In the genomic region with DNA sequence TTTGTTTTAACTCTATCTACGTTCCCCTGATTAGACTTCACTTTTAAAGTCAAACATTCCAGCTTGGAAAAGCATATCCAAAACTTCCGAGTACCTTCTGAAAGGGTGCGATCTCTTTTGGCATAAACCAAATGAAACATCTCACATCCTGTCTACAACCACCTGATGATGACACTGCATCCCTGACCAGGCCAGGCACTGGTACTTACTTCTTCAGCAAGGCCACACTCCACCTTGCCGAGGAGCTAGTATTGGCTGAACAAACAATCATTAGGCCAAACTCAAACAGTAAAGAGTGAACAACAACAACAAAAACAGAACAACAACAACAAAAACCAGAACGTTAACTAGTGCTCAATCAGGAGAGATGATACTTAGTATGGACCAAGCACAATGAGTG, we compare ENCODE assay signal across 8 mouse cellular contexts. TPM values are rescaled to one million over a fixed set of nuclear protein-coding genes. Genes with fewer than 3 reads are reported as not detected.
DNase-seq lines count a peak whose midpoint lies in the region; ATAC-seq and TF ChIP-seq lines count a peak whose summit lies in the region.

No protein-coding gene starts in this region.

- H3K4me2 ChIP-seq in forebrain, embryonic 15.5 days (replicated peaks) = peak overlapping the region; percentile 66
- peak overlapping the region; percentile 86 for H3K4me2 ChIP-seq in liver, embryonic 13.5 days

- intact Hi-C loops in gastrocnemius, adult 2 months (cut with DNase I) = no loop called here

- WGBS in forebrain, embryonic 15.5 days = 67% methylated on average over 5 of the region's 5 CpGs
- WGBS in liver, embryonic 13.5 days (ENCODE audit: insufficient replicate concordance) = 67% methylated on average over 5 of the region's 5 CpGs

- no peak overlapping the region for H3K27ac ChIP-seq in gastrocnemius, adult 2 months
- no peak overlapping the region for H3K27ac ChIP-seq in forebrain, embryonic 15.5 days (replicated peaks)
- 0 out of 2 replicates have a peak overlapping the region, but pooled peaks have one; percentile 92 for H3K27ac ChIP-seq in liver, embryonic 13.5 days

- no peak for DNase-seq in gastrocnemius, adult 2 months
- no peak for DNase-seq in gastrocnemius, adult 8-10 months (ENCODE audit: low spot score in 2 of 2)
- no peak for DNase-seq in liver, embryonic 13.5 days
- DNase-seq in cerebellum, adult 11-12 months = no peak
- no peak for DNase-seq in spleen, adult 12 weeks (ENCODE audit: low spot score)
- no peak for DNase-seq in cerebellum, postnatal 14 days

- no peaks in the 10 kb centered on the region for H3K9me3 ChIP-seq in forebrain, embryonic 15.5 days
- H3K9me3 ChIP-seq in liver, embryonic 13.5 days (replicated peaks) = no peaks in the 10 kb centered on the region

- H3ac ChIP-seq in C2C12 (ENCODE audit: control insufficient read depth, insufficient read length, low read depth) = peak overlapping the region; percentile 62

- H3K79me3 ChIP-seq in C2C12 (ENCODE audit: low read depth) = peaks cover 51% of the 10 kb centered on the region

- no peak for ATAC-seq in forebrain, embryonic 15.5 days (replicated peaks)
- ATAC-seq in liver, embryonic 13.5 days (ENCODE audit: low read depth) = no peak

- H3K4me3 ChIP-seq in gastrocnemius, adult 2 months = peak overlapping the region; percentile 73; the same call in 1 of the 2 replicates
- H3K4me3 ChIP-seq in C2C12 (ENCODE audit: insufficient read depth, poor library complexity, severe bottlenecking) = peak overlapping the region; percentile 93
- H3K4me3 ChIP-seq in forebrain, embryonic 15.5 days = peak overlapping the region; percentile 74
- H3K4me3 ChIP-seq in liver, embryonic 13.5 days (replicated peaks) = peak overlapping the region; percentile 77

- H3K27me3 ChIP-seq in C2C12 (ENCODE audit: control insufficient read depth, insufficient read depth, insufficient read length) = no peaks in the 10 kb centered on the region
- H3K27me3 ChIP-seq in forebrain, embryonic 15.5 days = no peaks in the 10 kb centered on the region
- no peaks in the 10 kb centered on the region for H3K27me3 ChIP-seq in liver, embryonic 13.5 days

- H3K79me2 ChIP-seq in C2C12 (ENCODE audit: control insufficient read depth, insufficient read depth) = peaks cover 66% of the 10 kb centered on the region

- peaks cover 39% of the 10 kb centered on the region for H3K4me1 ChIP-seq in forebrain, embryonic 15.5 days
- H3K4me1 ChIP-seq in liver, embryonic 13.5 days (replicated peaks) = peaks cover 42% of the 10 kb centered on the region

- TF ChIP-seq CTCF in gastrocnemius, adult 2 months (IDR thresholded peaks at IDR 0.05) = no peak
- no peak for TF ChIP-seq CTCF in C2C12 (IDR thresholded peaks at IDR 0.05; ENCODE audit: control insufficient read depth, insufficient read depth, insufficient read length)

- H3K36me3 ChIP-seq in C2C12 (ENCODE audit: control insufficient read depth, insufficient read depth) = peaks cover 22% of the 10 kb centered on the region
- peaks cover 14% of the 10 kb centered on the region for H3K36me3 ChIP-seq in forebrain, embryonic 15.5 days
- peaks cover 13% of the 10 kb centered on the region for H3K36me3 ChIP-seq in liver, embryonic 13.5 days

- peak overlapping the region; percentile 76 for H3K9ac ChIP-seq in forebrain, embryonic 15.5 days (replicated peaks)
- H3K9ac ChIP-seq in liver, embryonic 13.5 days = peak overlapping the region; percentile 85

TF ChIP-seq in C2C12, 6 proteins besides CTCF, POLR2A, EP300 and RAD21:
- TF ChIP-seq FOSL1 (IDR thresholded peaks at IDR 0.05; ENCODE audit: insufficient read depth, low read length, poor library complexity, severe bottlenecking) (no peak), MAX (IDR thresholded peaks at IDR 0.05) (no peak), USF1 (IDR thresholded peaks at IDR 0.05; ENCODE audit: low read depth) (no peak), MYOG (IDR thresholded peaks at IDR 0.05; ENCODE audit: control insufficient read depth, extremely low read depth, insufficient read length) (no peak), CEBPB (IDR thresholded peaks at IDR 0.05; ENCODE audit: low read depth) (no peak)

RNA-seq across cellular contexts. Expression of a gene that starts 1.9 kb away (rescaled TPM):
- 10 to 100 TPM; 11.2 to 18.9 TPM for total RNA-seq in gastrocnemius, adult 2 months (2021)
- 10 to 100 TPM in 2 of 4 experiments, 1 to 10 TPM in 2; 8.4 to 12.5 (median 10.4) TPM for total RNA-seq in gastrocnemius, adult 8-10 months (2022)
- polyA plus RNA-seq in C2C12 (2012; fragmentation: generic; extraction: Trizol) = 78.9 TPM
- 145 TPM in 2 replicates for polyA plus RNA-seq in forebrain, embryonic 15.5 days (2015; fragmentation: Nextera tagmentation; extraction: Ambion mirVana)
- 117 and 141 TPM in 2 replicates for polyA plus RNA-seq in liver, embryonic 13.5 days (2015; fragmentation: Nextera tagmentation; extraction: Ambion mirVana)

RNA-seq across cellular contexts. Expression of a gene that starts 19.3 kb away (rescaled TPM):
- total RNA-seq in gastrocnemius, adult 2 months (2021) = 1 to 10 TPM in 1 of 2 experiments, under 1 TPM in 1; 0.42 to 1.2 TPM
- 1 to 10 TPM in 1 of 4 experiments, under 1 TPM in 3; 0.65 to 1.8 (median 0.85) TPM for total RNA-seq in gastrocnemius, adult 8-10 months (2022)
- polyA plus RNA-seq in C2C12 (2012; fragmentation: generic; extraction: Trizol) = 0.39 TPM
- polyA plus RNA-seq in forebrain, embryonic 15.5 days (2015; fragmentation: Nextera tagmentation; extraction: Ambion mirVana) = 17.3 and 18.5 TPM in 2 replicates
- polyA plus RNA-seq in liver, embryonic 13.5 days (2015; fragmentation: Nextera tagmentation; extraction: Ambion mirVana) = 0.61 and 0.70 TPM in 2 replicates

RNA-seq across cellular contexts. Expression of a gene that starts 24.1 kb away (rescaled TPM):
- total RNA-seq in gastrocnemius, adult 2 months (2021) = 1 to 10 TPM; 5.7 to 6.5 TPM
- 1 to 10 TPM; 5.2 to 6.9 (median 6.2) TPM for total RNA-seq in gastrocnemius, adult 8-10 months (2022)
- 1.7 TPM for polyA plus RNA-seq in C2C12 (2012; fragmentation: generic; extraction: Trizol)
- 16.5 and 17.5 TPM in 2 replicates for polyA plus RNA-seq in forebrain, embryonic 15.5 days (2015; fragmentation: Nextera tagmentation; extraction: Ambion mirVana)
- 2.2 TPM in 2 replicates for polyA plus RNA-seq in liver, embryonic 13.5 days (2015; fragmentation: Nextera tagmentation; extraction: Ambion mirVana)

Comparison
In these comparisons a context has a peak if more than half of its experiments do, and no peak if none do; other contexts are left out.
1. RNA of a gene that starts 19.3 kb away (polyA plus RNA-seq): 17.3 to 18.5 TPM in forebrain, embryonic 15.5 days; 0.61 to 0.70 TPM in liver, embryonic 13.5 days and 0.39 TPM in C2C12 (single experiment); every median in the first group is over 10 times any median in the second.
2. Peak in every context shown above with its lines, with median percentiles within 50 percentile points of each other: H3K4me3 ChIP-seq.